Mouse (Mus musculus) hindbrain, postnatal 0 days (tissue): ENCODE measurements at regions not wholly inside any gene's neighbourhood (a gene's known extent, or its start where the extent isn't known, plus 50 kb on each side); places are given as distances from the start of the nearest gene placed in this dataset.

Experiments
- ATAC-seq: fragments of 200-750 bp; cut with Nextera tagmentation; 2 replicates; pipeline ENCODE4 v1.8.0; 2017; ENCODE audit warnings: mild to moderate bottlenecking, moderate TSS enrichment, moderate library complexity
- DNase-seq: peaks from one replicate; pipeline ENCODE4 v3.0.0-alpha.2; 2015; ENCODE audit warnings: low spot score
- H3K27ac ChIP-seq: fragments of 300-500 bp; sonication (generic); 2 replicates; pipeline ENCODE4 v1.5.1; 2014; ENCODE audit warnings: mild to moderate bottlenecking
- H3K27me3 ChIP-seq: fragments of 300-500 bp; sonication (generic); 2 replicates; pipeline ENCODE4 v1.6.1; 2014; ENCODE audit warnings: low read length, mixed read lengths; ENCODE audit not compliant: insufficient read depth
- H3K36me3 ChIP-seq: fragments of 300-500 bp; sonication (generic); 2 replicates; pipeline ENCODE4 v1.6.1; 2014; ENCODE audit warnings: low read length, mixed read lengths; ENCODE audit not compliant: insufficient read depth
- H3K4me1 ChIP-seq: fragments of 300-500 bp; sonication (generic); 2 replicates; pipeline ENCODE4 v1.6.1; 2014; ENCODE audit warnings: antibody characterized with exemption, low read length, mixed read lengths; ENCODE audit not compliant: insufficient read depth
- H3K4me2 ChIP-seq: fragments of 300-500 bp; sonication (generic); 2 replicates; pipeline ENCODE4 v1.6.1; 2014; ENCODE audit warnings: low read depth, mild to moderate bottlenecking, low read length, moderate library complexity, mixed read lengths
- H3K4me3 ChIP-seq: fragments of 300-500 bp; sonication (generic); 2 replicates; pipeline ENCODE4 v1.5.1; 2014; ENCODE audit warnings: low read length
- H3K9ac ChIP-seq: fragments of 300-500 bp; sonication (generic); replicated peaks from 2 replicates; pipeline ENCODE4 v1.6.1; 2014; ENCODE audit warnings: mild to moderate bottlenecking, low read length, moderate library complexity, mixed read lengths
- H3K9me3 ChIP-seq: fragments of 300-500 bp; sonication (generic); 2 replicates; pipeline ENCODE4 v1.6.1; 2016; ENCODE audit warnings: low read length, mixed read lengths
- CTCF ChIP-seq: IDR thresholded peaks from 2 replicates; pipeline ENCODE4 v1.5.1; 2016; ENCODE audit warnings: antibody characterized with exemption, control low read depth, low read depth
- WGBS: fragments of 180-500 bp; shearing (Covaris S2); extraction: QIAGEN DNeasy Blood & Tissue Kit; methylation state at CpG from one replicate; pipeline ENCODE4 v1.1.7; 2014; 5-methylcytosine and 5-hydroxymethylcytosine counted together

DNA sequence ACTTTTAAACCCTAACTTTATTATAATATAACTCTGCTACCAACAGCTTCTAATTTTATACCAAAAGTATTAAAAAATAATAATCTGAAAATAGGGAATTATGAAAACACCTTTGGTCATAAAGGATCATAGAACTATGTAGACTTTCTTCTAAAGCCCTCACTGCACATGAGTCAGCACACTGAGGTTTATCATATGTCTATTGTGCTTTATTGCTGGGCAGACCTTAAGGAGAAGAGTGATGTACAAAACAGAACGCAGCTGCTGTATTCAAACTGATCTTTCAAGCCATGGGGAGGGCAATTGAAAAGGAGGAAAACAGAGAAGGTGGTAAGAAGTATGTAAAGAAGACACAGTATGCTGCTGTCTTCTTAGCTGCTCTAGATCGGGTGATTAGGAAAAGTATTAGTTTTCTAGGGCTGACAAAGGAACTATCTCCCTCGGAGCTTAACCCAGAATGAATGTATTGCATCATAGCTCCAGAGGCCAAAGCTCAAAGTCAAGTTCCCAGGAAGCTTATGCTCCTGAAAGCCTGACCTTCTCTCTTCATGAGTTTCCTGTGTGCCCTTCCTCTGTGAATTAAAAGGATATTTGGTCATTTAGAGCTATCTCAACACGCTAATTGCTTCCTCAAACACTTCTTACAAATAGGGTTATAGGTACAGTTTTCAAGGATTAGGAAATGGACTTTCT lies 103.5 kb downstream of the Spry2 start:
- no peak for ATAC-seq
- Histone ChIP-seq H3K9ac (no peak overlapping the region), H3K36me3 (no peaks in the 10 kb centered on the region), H3K9me3 (no peaks in the 10 kb centered on the region), H3K27ac (no peak overlapping the region), H3K4me1 (no peaks in the 10 kb centered on the region), H3K4me2 (no peak overlapping the region), H3K4me3 (no peak overlapping the region), H3K27me3 (no peaks in the 10 kb centered on the region)
- 81% methylated on average over 4 of the region's 4 CpGs for WGBS
- TF ChIP-seq CTCF, result no peak
- DNase-seq, result no peak

- H3K36me3 ChIP-seq, result no peaks in the 10 kb centered on the region
- H3K4me3 ChIP-seq, result no peak overlapping the region
- H3K27ac ChIP-seq, result no peak overlapping the region
- no peak for ATAC-seq
- DNase-seq, result no peak
- TF ChIP-seq CTCF, result no peak
- H3K27me3 ChIP-seq, result no peaks in the 10 kb centered on the region
- no peaks in the 10 kb centered on the region for H3K4me1 ChIP-seq
- H3K9ac ChIP-seq, result no peak overlapping the region
- no peak overlapping the region for H3K4me2 ChIP-seq
- H3K9me3 ChIP-seq, result no peaks in the 10 kb centered on the region
- 71% methylated on average over 4 of the region's 4 CpGs for WGBS
Observed at GRCm38 (mm10) chr14:105790441-105790840, 106.2 kb downstream of the Spry2 start.

DNA sequence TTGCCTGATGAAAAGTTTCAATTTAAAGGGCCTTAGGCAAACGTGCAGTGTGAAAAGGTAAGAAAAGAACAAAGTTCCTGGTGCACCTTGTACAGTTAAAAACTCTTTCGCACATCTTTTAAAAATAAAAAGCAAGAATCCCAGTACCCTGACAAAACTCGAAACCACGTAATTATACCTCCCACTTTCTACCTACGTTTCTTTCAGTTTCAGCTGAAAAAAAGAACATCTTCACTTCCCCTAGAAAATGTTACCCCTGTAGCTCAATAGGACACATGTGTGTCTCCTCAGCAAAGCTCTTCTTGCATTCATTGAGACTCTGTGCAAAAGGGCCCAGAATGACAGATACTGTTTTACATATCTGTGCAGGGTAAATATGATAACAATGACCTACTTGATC lies 113.2 kb downstream of the Spry2 start:
- no peak overlapping the region for H3K4me3 ChIP-seq
- no peak overlapping the region for H3K9ac ChIP-seq
- H3K36me3 ChIP-seq, result no peaks in the 10 kb centered on the region
- H3K27ac ChIP-seq, result no peak overlapping the region
- no peak for DNase-seq
- no peaks in the 10 kb centered on the region for H3K27me3 ChIP-seq
- no peak for TF ChIP-seq CTCF
- no peaks in the 10 kb centered on the region for H3K4me1 ChIP-seq
- WGBS, result 87% methylated on average over 5 of the region's 5 CpGs
- 0 out of 2 replicates have a peak, but pooled peaks cover 2% of the 10 kb centered on the region for H3K9me3 ChIP-seq
- H3K4me2 ChIP-seq, result no peak overlapping the region
- ATAC-seq, result no peak

GRCm38 (mm10) chr14:105779760-105780159 lies 116.9 kb downstream of the Spry2 start:
- Histone ChIP-seq H3K27me3 (no peaks in the 10 kb centered on the region), H3K9me3 (0 out of 2 replicates have a peak, but pooled peaks cover 2% of the 10 kb centered on the region), H3K4me1 (no peaks in the 10 kb centered on the region), H3K4me2 (no peak overlapping the region), H3K27ac (no peak overlapping the region), H3K9ac (no peak overlapping the region), H3K36me3 (no peaks in the 10 kb centered on the region), H3K4me3 (no peak overlapping the region)
- ATAC-seq, result no peak
- 82% methylated on average over 3 of the region's 3 CpGs for WGBS
- no peak for DNase-seq
- no peak for TF ChIP-seq CTCF

DNA sequence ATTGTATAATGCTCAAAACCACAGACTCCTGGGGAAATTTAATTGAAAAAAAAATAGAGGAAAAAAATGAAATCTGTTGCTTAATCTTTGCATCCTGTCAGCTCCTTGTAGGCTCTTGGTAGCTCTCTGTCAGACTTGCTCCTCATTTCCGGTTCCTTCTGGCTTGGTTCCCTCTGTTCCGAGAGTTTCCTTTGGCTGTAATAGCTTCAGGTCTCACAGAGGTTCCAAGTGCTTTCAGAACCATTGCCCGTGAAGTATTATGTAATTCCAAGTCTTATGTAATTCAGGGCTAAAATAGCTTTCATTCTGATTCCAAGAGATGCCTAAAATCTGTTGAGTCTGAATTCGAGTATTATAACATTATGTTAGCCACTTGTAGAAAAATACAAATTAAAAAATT lies 117.3 kb downstream of the Spry2 start:
- WGBS, result 55% methylated on average over 4 of the region's 4 CpGs
- no peaks in the 10 kb centered on the region for H3K36me3 ChIP-seq
- no peak overlapping the region for H3K27ac ChIP-seq

DNA sequence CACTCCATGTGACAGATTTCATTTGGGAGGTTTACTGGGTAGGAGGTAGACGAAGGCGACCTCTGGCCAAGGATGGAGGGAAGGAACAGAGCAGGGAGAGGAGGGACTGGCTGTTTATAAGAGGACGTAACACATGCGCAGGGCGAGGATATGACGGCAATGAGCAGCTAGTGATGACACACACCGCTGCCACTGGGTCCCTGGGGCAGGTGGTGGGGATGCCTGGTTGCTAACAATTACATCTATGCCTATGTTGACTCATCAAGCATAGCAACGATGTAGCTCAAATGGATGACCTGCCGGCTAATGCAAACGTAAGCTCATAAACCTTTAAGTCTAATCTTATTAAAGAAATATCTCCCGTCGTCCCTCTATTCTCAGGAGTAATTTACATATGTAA lies 122.9 kb downstream of the Spry2 start:
- H3K9me3 ChIP-seq, result no peaks in the 10 kb centered on the region
- H3K27me3 ChIP-seq, result no peaks in the 10 kb centered on the region
- DNase-seq (no peak), ATAC-seq (no peak)
- TF ChIP-seq CTCF, result no peak
- no peaks in the 10 kb centered on the region for H3K4me1 ChIP-seq
- no peak overlapping the region for H3K4me2 ChIP-seq
- WGBS, result 76% methylated on average over 12 of the region's 12 CpGs
- no peak overlapping the region for H3K9ac ChIP-seq
- no peak overlapping the region for H3K27ac ChIP-seq
- no peak overlapping the region for H3K4me3 ChIP-seq
- H3K36me3 ChIP-seq, result no peaks in the 10 kb centered on the region

More for the DNA sequence above, 117.3 kb downstream of the Spry2 start:
- Histone ChIP-seq H3K4me2 (no peak overlapping the region), H3K27me3 (no peaks in the 10 kb centered on the region), H3K9me3 (0 out of 2 replicates have a peak, but pooled peaks cover 2% of the 10 kb centered on the region), H3K4me1 (no peaks in the 10 kb centered on the region), H3K4me3 (no peak overlapping the region), H3K9ac (no peak overlapping the region)
- DNase-seq (peak; percentile 11), ATAC-seq (no peak)
- no peak for TF ChIP-seq CTCF

DNA sequence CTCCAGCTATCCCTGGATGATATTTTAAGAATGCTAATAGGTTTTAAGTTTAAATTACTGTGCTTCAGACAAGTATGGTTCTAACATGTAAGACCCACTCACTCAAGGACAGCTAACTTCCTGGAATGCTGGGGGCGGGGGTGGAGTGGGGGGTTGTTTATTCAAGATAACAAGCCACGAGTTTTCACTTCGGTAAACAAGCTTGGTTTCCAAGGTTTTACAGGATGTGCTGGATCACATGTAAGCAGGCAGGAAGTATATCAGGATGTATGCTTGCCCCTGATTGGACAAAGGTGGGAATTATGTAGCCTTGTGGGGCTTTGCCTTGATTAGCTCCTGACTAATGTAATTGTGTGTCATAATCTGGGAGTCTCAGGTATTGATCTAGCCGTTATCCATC lies 129.5 kb downstream of the Spry2 start:
- Histone ChIP-seq H3K4me3 (no peak overlapping the region), H3K4me2 (no peak overlapping the region), H3K27me3 (no peaks in the 10 kb centered on the region), H3K36me3 (no peaks in the 10 kb centered on the region), H3K9me3 (no peaks in the 10 kb centered on the region), H3K9ac (no peak overlapping the region), H3K27ac (no peak overlapping the region), H3K4me1 (no peaks in the 10 kb centered on the region)
- no peak for DNase-seq
- ATAC-seq, result no peak
- 79% methylated on average over 4 of the region's 4 CpGs for WGBS
- TF ChIP-seq CTCF, result no peak
